19 mouse cellular contexts compared by ENCODE assay signal in the genomic region with DNA sequence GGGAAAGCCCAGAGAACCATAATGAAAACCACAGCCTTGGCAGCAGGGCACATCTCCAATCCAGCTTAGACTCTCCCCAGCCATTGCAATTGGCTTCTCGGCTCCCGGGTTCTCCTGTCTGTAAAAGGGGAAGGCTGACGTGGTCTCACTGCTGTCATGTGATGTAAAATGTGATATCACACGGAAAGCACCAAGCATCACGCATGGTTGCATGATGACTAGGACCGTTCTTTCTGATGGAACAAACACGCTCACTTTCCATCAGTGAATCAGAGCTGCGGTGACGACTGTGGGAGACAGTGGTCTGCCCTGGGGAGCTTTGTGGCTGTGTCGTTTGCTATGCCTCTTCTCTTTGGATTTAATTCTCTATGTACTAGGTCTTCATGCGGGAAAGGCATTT. TPM values are rescaled to one million over a fixed set of nuclear protein-coding genes. Genes with fewer than 3 reads are reported as not detected.
"Had no signal": no experiment of that assay in that cellular context is flagged by ENCODE, and none has a peak within 500 bp of the region (broad histone marks: within the 10 kb centered on the region; RNA-seq: fewer than 3 reads in every experiment).

No protein-coding gene starts in this region.

- H3K36me3 ChIP-seq: liver, embryonic 15.5 days; lung, embryonic 15.5 days; midbrain, embryonic 13.5 days; midbrain, embryonic 15.5 days; neural tube, embryonic 12.5 days; stomach, embryonic 15.5 days had no signal

- H3K4me2 ChIP-seq: liver, embryonic 15.5 days; lung, embryonic 15.5 days; midbrain, embryonic 11.5 days; midbrain, embryonic 13.5 days; midbrain, embryonic 15.5 days; neural tube, embryonic 12.5 days; stomach, embryonic 15.5 days had no signal

- DNase-seq: liver, postnatal 0 days; lung, adult 2 months; thymus, adult 2 months; thymus, postnatal 25 days had no signal

- H3K4me1 ChIP-seq: liver, embryonic 15.5 days; lung, embryonic 15.5 days; megakaryocyte, embryonic 14.5 days; midbrain, embryonic 15.5 days; neural tube, embryonic 12.5 days; stomach, embryonic 15.5 days had no signal

- H3K9ac ChIP-seq: liver, embryonic 15.5 days; liver, postnatal 0 days; lung, embryonic 15.5 days; midbrain, embryonic 13.5 days; midbrain, embryonic 15.5 days; neural tube, embryonic 12.5 days; stomach, embryonic 15.5 days had no signal

- H3K4me3 ChIP-seq: liver, embryonic 15.5 days; lung, embryonic 15.5 days; megakaryocyte, embryonic 14.5 days; midbrain, embryonic 13.5 days; midbrain, embryonic 15.5 days; neural tube, embryonic 12.5 days; stomach, embryonic 15.5 days had no signal

- H3K27ac ChIP-seq: liver, embryonic 15.5 days; lung, embryonic 15.5 days; macrophage; midbrain, embryonic 15.5 days; neural tube, embryonic 12.5 days; stomach, embryonic 15.5 days; stomach, postnatal 0 days had no signal

- H3K9me3 ChIP-seq: liver, embryonic 15.5 days; lung, embryonic 15.5 days; megakaryocyte, embryonic 14.5 days; midbrain, embryonic 13.5 days; midbrain, embryonic 15.5 days; neural tube, embryonic 12.5 days; stomach, embryonic 15.5 days had no signal

- ATAC-seq: liver, postnatal 0 days; midbrain, embryonic 15.5 days had no signal

- H3K27me3 ChIP-seq: liver, embryonic 15.5 days; midbrain, embryonic 13.5 days; midbrain, embryonic 15.5 days; neural tube, embryonic 12.5 days; stomach, embryonic 15.5 days had no signal

RNA-seq across cellular contexts. Expression of a gene that starts 50.5 kb away (rescaled TPM):
- total RNA-seq: megakaryocyte progenitor cell, adult 5-6 weeks; monocyte, adult 5-6 weeks; neutrophil, adult 5-6 weeks had no signal
- polyA plus RNA-seq: liver, embryonic 15.5 days; liver, postnatal 0 days; macrophage; spleen, adult 2 months; stomach, embryonic 15.5 days; stomach, postnatal 0 days; urinary bladder, adult 2 months had no signal
